Mouse (Mus musculus): ENCODE results near the gene Rnf39.

DNA sequence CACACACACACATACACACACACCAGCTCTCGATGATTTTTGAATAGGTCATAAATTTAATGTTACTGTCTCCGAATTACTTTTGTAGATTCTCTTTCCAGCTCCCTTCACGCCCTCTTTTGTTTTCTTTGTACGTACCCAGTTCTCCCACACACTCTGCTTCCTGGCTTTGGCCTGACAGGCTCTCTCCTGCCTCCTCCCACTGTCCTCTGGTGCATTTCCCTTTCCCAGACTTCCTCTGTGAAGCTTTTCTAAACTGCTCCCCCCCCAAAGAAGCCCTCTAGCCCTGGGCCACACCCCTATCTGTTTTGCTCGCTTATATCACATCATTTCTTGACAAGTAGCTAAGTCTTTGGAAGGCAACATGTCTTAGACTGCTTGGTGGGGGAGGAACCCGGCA, 12.5 kb upstream of the Rnf39 start:
- TF ChIP-seq CTCF (IDR thresholded peaks at IDR 0.05; ENCODE audit: extremely low read depth, insufficient read depth, insufficient read length, insufficient replicate concordance), result no peak
- TF ChIP-seq POLR2A (IDR thresholded peaks at IDR 0.05; ENCODE audit: low read depth, low read length), result no peak
